Mouse (Mus musculus) MEL (cell line): ENCODE data around the gene Polr2i. TPM values are rescaled to one million over a fixed set of nuclear protein-coding genes. Genes with fewer than 3 reads are reported as not detected.

Experiments
- DNase-seq: peaks from one replicate; pipeline ENCODE4 v3.0.0; 2011; ENCODE audit warnings: low read depth, low spot score
- H3K27ac ChIP-seq: 2 replicates; pipeline ENCODE4 v1.5.1; 2012; ENCODE audit warnings: low read depth, mild to moderate bottlenecking, control low read depth, low read length, moderate library complexity; ENCODE audit not compliant: control insufficient read depth
- H3K27me3 ChIP-seq, 2 experiments: fragments of 150-350 bp in 1 of 2; sonication (generic) in 1 of 2; 2 replicates each; pipeline ENCODE4 v1.6.1; 2012; ENCODE audit warnings: low read length in 2 of 2, mild to moderate bottlenecking in 2 of 2, improper control_type of control experiment in 1 of 2, moderate library complexity in 1 of 2; ENCODE audit not compliant: insufficient read depth in 2 of 2, control insufficient read depth in 1 of 2
- H3K36me3 ChIP-seq, 2 experiments: 2 replicates each; pipeline ENCODE4 v1.6.1; 2012 to 2014; ENCODE audit warnings: low read length in 2 of 2, improper control_type of control experiment in 1 of 2, inconsistent platforms in 1 of 2, mild to moderate bottlenecking in 1 of 2; ENCODE audit not compliant: insufficient read depth in 2 of 2, control insufficient read depth in 1 of 2
- H3K4me1 ChIP-seq, 2 experiments: fragments of 150-350 bp in 1 of 2; sonication (generic) in 1 of 2; 2 replicates each; pipeline ENCODE4 v1.6.1; 2012; ENCODE audit warnings: low read length in 2 of 2, improper control_type of control experiment in 1 of 2, mild to moderate bottlenecking in 1 of 2; ENCODE audit not compliant: insufficient read depth in 2 of 2, control insufficient read depth in 1 of 2
- H3K4me3 ChIP-seq, 2 experiments: fragments of 150-350 bp in 1 of 2; sonication (generic) in 1 of 2; 2 replicates each; pipeline ENCODE4 v1.5.1; 2012; ENCODE audit warnings: low read depth in 2 of 2, low read length in 2 of 2, mild to moderate bottlenecking in 2 of 2, moderate library complexity in 2 of 2, control low read depth in 1 of 2, improper control_type of control experiment in 1 of 2; ENCODE audit not compliant: control insufficient read depth in 1 of 2, insufficient read depth in 1 of 2
- H3K79me2 ChIP-seq: 2 replicates; pipeline ENCODE4 v1.6.1; 2012; ENCODE audit warnings: mild to moderate bottlenecking, low read length, moderate library complexity; ENCODE audit not compliant: control insufficient read depth, poor library complexity, insufficient read depth
- H3K9ac ChIP-seq: 2 replicates; pipeline ENCODE4 v1.6.1; 2012; ENCODE audit warnings: low read depth, mild to moderate bottlenecking, control low read depth, low read length, moderate library complexity; ENCODE audit not compliant: control insufficient read depth, poor library complexity, severe bottlenecking
- H3K9me3 ChIP-seq: fragments of 150-350 bp; sonication (generic); replicated peaks from 2 replicates; pipeline ENCODE4 v1.6.1; 2012; ENCODE audit warnings: mild to moderate bottlenecking, low read length, improper control_type of control experiment, moderate library complexity; ENCODE audit not compliant: insufficient read depth
- BHLHE40 ChIP-seq: IDR thresholded peaks from 2 replicates; pipeline ENCODE4 v1.6.1; 2012; ENCODE audit warnings: low read depth, mild to moderate bottlenecking, inconsistent platforms, low read length, improper control_type of control experiment, borderline replicate concordance
- CHD1 ChIP-seq: IDR thresholded peaks from 2 replicates; pipeline ENCODE4 v1.6.1; 2012; ENCODE audit warnings: low read depth, mild to moderate bottlenecking, inconsistent platforms, low read length, improper control_type of control experiment
- CHD2 ChIP-seq: IDR thresholded peaks from 2 replicates; pipeline ENCODE4 v1.6.1; 2011; ENCODE audit warnings: low read length, improper control_type of control experiment
- E2F4 ChIP-seq: IDR thresholded peaks from 2 replicates; pipeline ENCODE4 v1.6.1; 2011; ENCODE audit warnings: low read depth, low read length, improper control_type of control experiment, borderline replicate concordance
- ELF1 ChIP-seq: IDR thresholded peaks from 2 replicates; pipeline ENCODE4 v1.6.1; 2014; ENCODE audit warnings: low read depth, mild to moderate bottlenecking, inconsistent platforms, low read length, improper control_type of control experiment, moderate library complexity
- EP300 ChIP-seq, 2 experiments: IDR thresholded peaks; 2 replicates each; pipeline ENCODE4 v1.6.1; 2011; ENCODE audit warnings: improper control_type of control experiment in 2 of 2, low read length in 2 of 2, low read depth in 1 of 2, mild to moderate bottlenecking in 1 of 2
- ETS1 ChIP-seq: IDR thresholded peaks from 2 replicates; pipeline ENCODE4 v1.6.1; 2012; ENCODE audit warnings: low read depth, mild to moderate bottlenecking, inconsistent platforms, low read length, improper control_type of control experiment, moderate library complexity
- GABPA ChIP-seq: IDR thresholded peaks from 2 replicates; pipeline ENCODE4 v1.6.1; 2012; ENCODE audit warnings: low read depth, mild to moderate bottlenecking, inconsistent platforms, low read length, improper control_type of control experiment, moderate library complexity
- GATA1 ChIP-seq: IDR thresholded peaks from 2 replicates; pipeline ENCODE4 v1.6.1; 2011; ENCODE audit warnings: low read depth, low read length, improper control_type of control experiment
- HCFC1 ChIP-seq: IDR thresholded peaks from 2 replicates; pipeline ENCODE4 v1.6.1; 2012; ENCODE audit warnings: low read depth, mild to moderate bottlenecking, inconsistent platforms, low read length, improper control_type of control experiment, moderate library complexity
- KAT2A ChIP-seq: conservative IDR thresholded peaks from 2 replicates; pipeline ENCODE4 v1.6.1; 2012; ENCODE audit warnings: low read depth, low read length, improper control_type of control experiment, inconsistent platforms
- MAFK ChIP-seq: IDR thresholded peaks from 2 replicates; pipeline ENCODE4 v1.6.1; 2011; ENCODE audit warnings: low read depth, mild to moderate bottlenecking, low read length, improper control_type of control experiment, borderline replicate concordance
- MAX ChIP-seq: IDR thresholded peaks from 2 replicates; pipeline ENCODE4 v1.6.1; 2011; ENCODE audit warnings: low read length, improper control_type of control experiment
- MXI1 ChIP-seq: IDR thresholded peaks from 2 replicates; pipeline ENCODE4 v1.6.1; 2011; ENCODE audit warnings: mild to moderate bottlenecking, low read depth, low read length, improper control_type of control experiment
- MYC ChIP-seq: IDR thresholded peaks from 2 replicates; pipeline ENCODE4 v1.6.1; 2011; ENCODE audit warnings: low read depth, mild to moderate bottlenecking, low read length, improper control_type of control experiment, moderate library complexity
- NELFE ChIP-seq: IDR thresholded peaks from 2 replicates; pipeline ENCODE4 v1.6.1; 2011; ENCODE audit warnings: low read depth, low read length, improper control_type of control experiment
- POLR2A ChIP-seq, 2 experiments: IDR thresholded peaks; 2 replicates each; pipeline ENCODE4 v1.6.1; 2011 to 2012; ENCODE audit warnings: low read length in 2 of 2, mild to moderate bottlenecking in 2 of 2, control low read depth in 1 of 2, improper control_type of control experiment in 1 of 2, low read depth in 1 of 2, moderate library complexity in 1 of 2; ENCODE audit not compliant: control insufficient read depth in 1 of 2, insufficient read depth in 1 of 2, poor library complexity in 1 of 2
- POLR2AphosphoS2 ChIP-seq: IDR thresholded peaks from 2 replicates; pipeline ENCODE4 v1.6.1; 2011; ENCODE audit warnings: low read length, improper control_type of control experiment
- RAD21 ChIP-seq: IDR thresholded peaks from 2 replicates; pipeline ENCODE4 v1.6.1; 2011; ENCODE audit warnings: mild to moderate bottlenecking, low read depth, low read length, improper control_type of control experiment
- RCOR1 ChIP-seq: IDR thresholded peaks from 2 replicates; pipeline ENCODE4 v1.6.1; 2012; ENCODE audit warnings: low read depth, mild to moderate bottlenecking, inconsistent platforms, low read length, improper control_type of control experiment
- TBP ChIP-seq: IDR thresholded peaks from 2 replicates; pipeline ENCODE4 v1.8.0; 2011; ENCODE audit warnings: low read depth, low read length, improper control_type of control experiment
- TCF12 ChIP-seq: IDR thresholded peaks from 2 replicates; pipeline ENCODE4 v1.6.1; 2014; ENCODE audit warnings: low read depth, mild to moderate bottlenecking, inconsistent platforms, low read length, improper control_type of control experiment, moderate library complexity
- UBTF ChIP-seq: IDR thresholded peaks from 2 replicates; pipeline ENCODE4 v1.6.1; 2012; ENCODE audit warnings: low read depth, mild to moderate bottlenecking, inconsistent platforms, low read length, improper control_type of control experiment, moderate library complexity, borderline replicate concordance; ENCODE audit not compliant: insufficient read depth
- USF1 ChIP-seq: IDR thresholded peaks from 2 replicates; pipeline ENCODE4 v1.6.1; 2014; ENCODE audit warnings: low read depth, mild to moderate bottlenecking, inconsistent platforms, low read length, improper control_type of control experiment, moderate library complexity
- ZC3H11A ChIP-seq: IDR thresholded peaks from 2 replicates; pipeline ENCODE4 v1.6.1; 2012; ENCODE audit warnings: low read depth, mild to moderate bottlenecking, inconsistent platforms, low read length, improper control_type of control experiment
- ZNF384 ChIP-seq: IDR thresholded peaks from 2 replicates; pipeline ENCODE4 v1.6.1; 2012; ENCODE audit warnings: low read depth, mild to moderate bottlenecking, inconsistent platforms, low read length, improper control_type of control experiment
- polyA plus RNA-seq, 2 experiments: library from polyadenylated mRNA; stranded (reverse) in 1 of 2; unstranded in 1 of 2; fragments of >175 nt in 1 of 2; fragments of >200 nt in 1 of 2; gene quantifications; 2 replicates each; pipeline versions ENCODE4 v1.2.1 to v1.2.4; 2012; ENCODE audit warnings: low replicate concordance in 2 of 2, low read depth in 1 of 2; ENCODE audit not compliant: insufficient read length in 2 of 2, insufficient read depth in 1 of 2, missing spikeins in 1 of 2
- total RNA-seq: library from RNA; depleted of rRNA; stranded (reverse); fragments of 300-350 nt; gene quantifications from 2 replicates; pipeline ENCODE4 v1.2.3, GENCODE M21; 2012

The Polr2i gene
- total and polyA plus RNA-seq, 3 experiments = 118 to 128 TPM; not detected in 1

DNA sequence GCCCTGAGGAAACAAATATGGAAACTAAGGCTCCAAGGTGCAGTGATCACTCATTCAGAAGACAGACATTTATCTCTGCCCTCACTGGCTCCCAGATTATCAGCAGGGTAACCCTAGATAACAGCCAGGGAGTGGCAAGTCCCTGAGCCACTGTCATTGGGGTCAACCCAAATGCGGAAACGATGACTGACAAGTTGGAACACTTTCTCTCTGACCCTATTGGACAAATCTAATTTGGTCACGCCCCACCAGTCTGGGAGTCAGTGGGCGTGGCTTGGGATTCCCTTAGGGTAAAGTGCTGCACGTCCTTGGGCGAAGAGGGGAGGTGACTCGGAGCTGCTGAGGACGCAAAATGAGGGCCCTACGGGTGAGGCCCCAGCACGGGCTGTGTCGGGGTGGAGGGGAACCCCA, 47.9 kb upstream of the Polr2i start, which contains the start of gene Cox7a1 (continued):
- TF ChIP-seq POLR2AphosphoS2 (peak; percentile 15; the same call in 1 of the 2 replicates), RCOR1 (peak; percentile 60; the same call in 1 of the 2 replicates), ZNF384 (peak; percentile 28; the same call in 1 of the 2 replicates), RAD21 (no peak), POLR2A (IDR thresholded peaks at IDR 0.05; ENCODE audit: control insufficient read depth in 1 of 2, insufficient read depth in 1 of 2, low read depth in 1 of 2, low read length in 2 of 2, poor library complexity in 1 of 2) (peak in 1 of 2 experiments; percentile 70; a peak in 2 of 4 replicates), MYC (no peak), MAX (no peak), CHD2 (no peak), TCF12 (peak; percentile 37; the same call in 1 of the 2 replicates), UBTF (no peak), BHLHE40 (no peak), ETS1 (peak; percentile 80), TBP (no peak), CHD1 (no peak), ELF1 (peak; percentile 82)

DNA sequence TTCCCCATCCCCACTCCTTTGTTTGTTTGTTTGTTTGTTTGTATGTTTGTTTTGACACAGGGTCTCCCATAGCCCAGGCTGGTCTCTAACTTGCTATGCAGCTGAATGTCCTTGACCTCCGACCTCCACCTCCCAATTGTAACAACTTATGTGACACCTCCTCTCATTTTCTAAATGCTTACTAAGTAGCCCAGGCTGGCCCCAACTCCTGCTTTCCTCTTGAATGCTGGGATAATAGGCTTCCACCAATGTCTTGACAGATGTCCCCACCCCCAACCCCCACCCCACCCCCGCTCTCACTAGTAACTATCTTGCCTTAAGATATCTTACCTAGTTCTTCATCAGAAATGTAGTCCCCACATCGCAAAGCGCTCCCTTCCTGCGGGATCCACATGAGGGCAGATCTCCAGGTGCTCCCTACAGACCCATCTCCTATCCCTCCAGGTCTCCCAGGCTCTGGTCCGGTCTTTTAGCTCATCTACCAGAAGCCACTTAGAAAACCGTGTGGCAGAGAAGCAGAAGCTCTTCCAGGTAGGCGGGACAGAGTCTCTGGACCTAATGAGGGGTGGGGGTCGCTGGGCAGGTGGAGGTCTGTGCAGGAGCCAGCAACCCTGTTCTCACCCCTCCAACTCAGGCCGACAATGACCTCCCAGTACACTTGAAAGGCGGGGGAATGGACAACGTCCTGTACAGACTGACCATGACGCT, 47.0 kb upstream of the Polr2i start:
- TF ChIP-seq ZC3H11A (no peak), MAX (no peak), E2F4 (no peak), RAD21 (no peak), MXI1 (no peak), EP300 (IDR thresholded peaks at IDR 0.05; ENCODE audit: low read depth in 1 of 2, low read length in 2 of 2) (no peak), USF1 (no peak), ZNF384 (no peak), HCFC1 (no peak), GABPA (no peak), TCF12 (no peak), ETS1 (no peak), CHD2 (no peak), GATA1 (no peak), MAFK (no peak), NELFE (no peak), UBTF (no peak), ELF1 (no peak), KAT2A (no peak)
- no peak overlapping the region for H3K27ac ChIP-seq
- peaks cover 0 to 3% of the 10 kb centered on the region in 2 experiments; a peak in 3 of 4 replicates for H3K36me3 ChIP-seq

More for the DNA sequence above, 47.0 kb upstream of the Polr2i start:
- no peaks in the 10 kb centered on the region for H3K27me3 ChIP-seq
- peaks cover 0 to 4% of the 10 kb centered on the region in 2 experiments; a peak in 1 of 4 replicates for H3K4me1 ChIP-seq
- no peaks in the 10 kb centered on the region for H3K79me2 ChIP-seq
- H3K9me3 ChIP-seq = no peaks in the 10 kb centered on the region
- H3K4me3 ChIP-seq = peak overlapping the region; percentile 40 to 41; a peak in 2 of 4 replicates
- H3K9ac ChIP-seq = peak overlapping the region; percentile 45; the same call in 1 of the 2 replicates
- DNase-seq = no peak
